Mouse (Mus musculus): ENCODE measurements at regions not wholly inside any gene's neighbourhood (a gene's known extent, or its start where the extent isn't known, plus 50 kb on each side); places are given as distances from the start of the nearest gene placed in this dataset.

GRCm38 (mm10) chr1:194878440-194878839, 60.2 kb upstream of the Cd34 start:
- H3K4me1 ChIP-seq (replicated peaks), result peaks cover 8% of the 10 kb centered on the region; the same call in 1 of the 2 replicates
- 77% methylated on average over 2 of the region's 2 CpGs for WGBS
- no peak overlapping the region for H3K4me3 ChIP-seq
- H3K27me3 ChIP-seq (ENCODE audit: insufficient read depth, poor library complexity, severe bottlenecking), result no peaks in the 10 kb centered on the region
- H3K36me3 ChIP-seq, result no peaks in the 10 kb centered on the region
- no peaks in the 10 kb centered on the region for H3K9me3 ChIP-seq
- DNase-seq (ENCODE audit: low spot score), result no peak
- H3K27ac ChIP-seq, result no peak overlapping the region

GRCm38 (mm10) chr1:194879324-194880233, 59.0 kb upstream of the Cd34 start:
- 25% methylated on average over 22 of the region's 22 CpGs for WGBS
- Histone ChIP-seq H3K27ac (peak overlapping the region; percentile 81), H3K4me3 (peak overlapping the region; percentile 13; the same call in 1 of the 2 replicates), H3K36me3 (no peaks in the 10 kb centered on the region), H3K9me3 (no peaks in the 10 kb centered on the region), H3K27me3 (ENCODE audit: insufficient read depth, poor library complexity, severe bottlenecking) (no peaks in the 10 kb centered on the region), H3K4me1 (replicated peaks) (peaks cover 8% of the 10 kb centered on the region; the same call in 1 of the 2 replicates)
- peak; percentile 90 for DNase-seq (ENCODE audit: low spot score)

GRCm38 (mm10) chr1:194881556-194882223, 56.9 kb upstream of the Cd34 start:
- Histone ChIP-seq H3K36me3 (no peaks in the 10 kb centered on the region), H3K4me3 (no peak overlapping the region), H3K9me3 (no peaks in the 10 kb centered on the region), H3K27me3 (ENCODE audit: insufficient read depth, poor library complexity, severe bottlenecking) (no peaks in the 10 kb centered on the region), H3K27ac (no peak overlapping the region), H3K4me1 (replicated peaks) (peaks cover 8% of the 10 kb centered on the region; the same call in 1 of the 2 replicates)
- no peak for DNase-seq (ENCODE audit: low spot score)

GRCm38 (mm10) chr1:194885071-194885686, 53.4 kb upstream of the Cd34 start:
- no peaks in the 10 kb centered on the region for H3K27me3 ChIP-seq (ENCODE audit: insufficient read depth, poor library complexity, severe bottlenecking)
- WGBS, result 73% methylated on average over 5 of the region's 5 CpGs
- no peaks in the 10 kb centered on the region for H3K9me3 ChIP-seq
- H3K27ac ChIP-seq, result no peak overlapping the region
- no peak for DNase-seq (ENCODE audit: low spot score)
- H3K4me1 ChIP-seq (replicated peaks), result no peaks in the 10 kb centered on the region
- no peak overlapping the region for H3K4me3 ChIP-seq
- no peaks in the 10 kb centered on the region for H3K36me3 ChIP-seq

- H3K4me3 ChIP-seq, result no peak overlapping the region
- DNase-seq (ENCODE audit: low spot score), result no peak
- 86% methylated on average over 5 of the region's 5 CpGs for WGBS
- no peaks in the 10 kb centered on the region for H3K4me1 ChIP-seq (replicated peaks)
- H3K27ac ChIP-seq, result no peak overlapping the region
- no peaks in the 10 kb centered on the region for H3K27me3 ChIP-seq (ENCODE audit: insufficient read depth, poor library complexity, severe bottlenecking)
- H3K9me3 ChIP-seq, result no peaks in the 10 kb centered on the region
- no peaks in the 10 kb centered on the region for H3K36me3 ChIP-seq
These were observed 52.9 kb upstream of the Cd34 start for GRCm38 (mm10) chr1:194885687-194886077.

Measured in hindbrain, embryonic 10.5 days (tissue).